Mouse (Mus musculus) heart, embryonic 11.5 days (tissue): Measurements from ENCODE around the gene Ces1e. TPM values are rescaled to one million over a fixed set of nuclear protein-coding genes. Genes with fewer than 3 reads are reported as not detected.
"Not testable (repeated sequence)": the region's sequence is repeated elsewhere in the genome, so short reads cannot be mapped to it uniquely, and the experiment has no call there.

Source experiments
- ATAC-seq: fragments of 200-750 bp; cut with Nextera tagmentation; replicated peaks from 2 replicates; pipeline ENCODE4 v1.8.0; 2017; ENCODE audit warnings: moderate library complexity; ENCODE audit not compliant: insufficient number of reproducible peaks, low FRiP score, low TSS enrichment
- H3K27ac ChIP-seq: fragments of 300-500 bp; sonication (generic); 2 replicates; pipeline ENCODE4 v1.5.1; 2014; ENCODE audit warnings: mild to moderate bottlenecking, low read depth, low read length
- H3K27me3 ChIP-seq: fragments of 300-500 bp; sonication (generic); 2 replicates; pipeline ENCODE4 v1.6.1; 2014; ENCODE audit warnings: mild to moderate bottlenecking, low read length, mixed read lengths; ENCODE audit not compliant: control insufficient read depth, insufficient read depth
- H3K36me3 ChIP-seq: fragments of 300-500 bp; sonication (generic); 2 replicates; pipeline ENCODE4 v1.6.1; 2014; ENCODE audit warnings: mild to moderate bottlenecking, low read length, moderate library complexity, mixed read lengths; ENCODE audit not compliant: control insufficient read depth, insufficient read depth
- H3K4me1 ChIP-seq: fragments of 300-500 bp; sonication (generic); 2 replicates; pipeline ENCODE4 v1.6.1; 2014; ENCODE audit warnings: low read length; ENCODE audit not compliant: control insufficient read depth, insufficient read depth
- H3K4me2 ChIP-seq: fragments of 300-500 bp; sonication (generic); 2 replicates; pipeline ENCODE4 v1.6.1; 2014; ENCODE audit warnings: mild to moderate bottlenecking, moderate library complexity
- H3K4me3 ChIP-seq: fragments of 300-500 bp; sonication (generic); 2 replicates; pipeline ENCODE4 v1.5.1; 2014; ENCODE audit warnings: low read depth, low read length
- H3K9ac ChIP-seq: fragments of 300-500 bp; sonication (generic); 2 replicates; pipeline ENCODE4 v1.6.1; 2014; ENCODE audit warnings: mild to moderate bottlenecking, low read depth, low read length, moderate library complexity
- H3K9me3 ChIP-seq: fragments of 300-500 bp; sonication (generic); replicated peaks from 2 replicates; pipeline ENCODE4 v1.6.1; 2016; ENCODE audit warnings: low read length; ENCODE audit not compliant: control insufficient read depth
- WGBS: fragments of 180-500 bp; shearing (Covaris S2); extraction: QIAGEN DNeasy Blood & Tissue Kit; methylation state at CpG from one replicate; pipeline ENCODE4 v1.1.7; 2014; ENCODE audit not compliant: insufficient replicate concordance; 5-methylcytosine and 5-hydroxymethylcytosine counted together
- polyA plus RNA-seq: library from polyadenylated mRNA; unstranded; fragments of >200 nt; fragmentation: Nextera tagmentation; extraction: Ambion mirVana; gene quantifications from 2 replicates; pipeline ENCODE4 v1.2.1, GENCODE M21; 2014

Gene Ces1e
- polyA plus RNA-seq, 1 experiment from 2014 or later: not detected

DNA sequence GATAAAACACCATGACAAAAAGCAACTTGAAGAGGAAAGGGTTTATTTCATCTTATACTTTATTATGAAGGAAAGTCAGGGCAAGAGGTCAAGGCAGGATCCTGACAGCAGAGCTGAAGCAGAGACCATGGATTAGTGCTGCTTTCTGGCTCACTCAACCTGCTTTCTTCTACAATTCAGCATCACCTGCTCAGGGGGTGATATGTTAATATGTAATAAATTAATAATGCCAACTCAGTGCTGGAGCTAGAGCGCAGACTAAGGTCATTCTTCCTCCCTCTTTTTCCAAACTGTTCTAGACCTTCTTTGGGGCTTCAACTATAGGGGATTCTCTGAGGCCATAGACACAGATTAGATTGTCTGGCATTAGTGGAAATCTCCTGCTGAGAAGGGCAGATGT, 6.3 kb upstream of the Ces1e start:
- H3K4me3 ChIP-seq: no peak overlapping the region
- no peak overlapping the region for H3K9ac ChIP-seq
- H3K27ac ChIP-seq: no peak overlapping the region
- ATAC-seq: no peak
- WGBS: 83% methylated on average over 1 of the region's 1 CpGs
- H3K4me2 ChIP-seq: no peak overlapping the region
- no peaks in the 10 kb centered on the region for H3K36me3 ChIP-seq
- H3K27me3 ChIP-seq: no peaks in the 10 kb centered on the region
- no peaks in the 10 kb centered on the region for H3K4me1 ChIP-seq
- no peaks in the 10 kb centered on the region for H3K9me3 ChIP-seq

DNA sequence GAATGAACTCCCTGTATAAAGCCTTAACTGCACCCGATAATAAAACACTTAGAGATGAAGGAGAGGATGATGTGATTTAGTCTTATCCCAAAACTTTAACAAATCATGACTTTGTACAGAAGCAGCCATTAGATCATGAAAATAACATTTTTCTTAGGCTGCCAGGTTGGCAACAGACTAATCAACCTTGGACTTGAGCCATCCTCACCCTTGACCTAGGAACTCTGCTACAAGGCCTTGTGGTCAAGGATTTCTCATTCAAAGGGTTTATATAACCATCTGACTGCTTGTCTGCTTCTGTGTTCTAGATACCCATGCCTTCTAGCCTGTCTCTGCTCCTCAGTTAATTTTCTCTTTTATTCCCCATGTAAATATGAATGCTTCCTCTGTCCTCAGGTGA, 5.3 kb upstream of the Ces1e start:
- Histone ChIP-seq H3K27me3 (no peaks in the 10 kb centered on the region), H3K36me3 (no peaks in the 10 kb centered on the region), H3K4me3 (no peak overlapping the region), H3K4me1 (no peaks in the 10 kb centered on the region), H3K9ac (no peak overlapping the region), H3K27ac (no peak overlapping the region), H3K4me2 (no peak overlapping the region), H3K9me3 (no peaks in the 10 kb centered on the region)
- no peak for ATAC-seq
- 91% methylated on average over 1 of the region's 1 CpGs for WGBS

- H3K27ac ChIP-seq: no peak overlapping the region
- no peaks in the 10 kb centered on the region for H3K27me3 ChIP-seq
- no peak overlapping the region for H3K9ac ChIP-seq
- H3K4me2 ChIP-seq: no peak overlapping the region
- 76% methylated on average over 6 of the region's 6 CpGs for WGBS
- no peaks in the 10 kb centered on the region for H3K4me1 ChIP-seq
- no peak for ATAC-seq
- H3K9me3 ChIP-seq: no peaks in the 10 kb centered on the region
- H3K4me3 ChIP-seq: no peak overlapping the region
- H3K36me3 ChIP-seq: no peaks in the 10 kb centered on the region
Measured at GRCm38 (mm10) chr8:93234068-93234467, 4.6 kb upstream of the Ces1e start.

DNA sequence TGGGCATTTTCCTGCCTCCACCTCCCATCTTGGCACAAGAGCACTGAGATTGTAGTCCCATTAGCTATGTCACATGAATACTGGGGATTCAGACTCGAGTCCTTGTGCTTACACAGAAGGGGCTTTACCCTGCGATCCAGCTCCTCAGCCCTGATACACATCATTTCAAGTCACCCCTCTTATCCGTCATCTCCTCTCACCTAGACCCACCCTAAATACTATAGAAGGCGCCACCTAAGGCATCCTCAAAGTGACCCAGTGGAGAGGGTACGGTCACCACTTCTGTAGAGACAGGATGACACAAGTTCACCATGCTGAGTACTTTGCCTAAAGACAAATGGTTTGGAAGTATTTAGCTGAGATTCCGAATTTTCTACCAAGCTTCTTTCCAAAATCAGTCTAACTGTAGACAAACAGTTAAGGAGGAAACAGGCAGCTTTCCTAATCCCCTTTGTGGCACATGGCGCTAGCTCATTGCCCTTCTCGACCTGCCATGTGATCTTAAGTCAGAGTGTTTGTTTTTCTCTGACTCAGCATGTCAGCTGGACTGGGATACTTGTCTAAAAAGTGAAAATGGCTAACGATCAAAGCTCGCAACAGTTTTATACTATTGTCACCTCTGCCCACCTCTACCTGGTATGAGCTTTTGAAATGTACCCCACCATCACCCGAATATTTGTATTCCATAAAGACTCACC, 597 bp downstream of the Ces1e start:
- Histone ChIP-seq H3K9ac (no peak overlapping the region), H3K9me3 (no peaks in the 10 kb centered on the region), H3K36me3 (no peaks in the 10 kb centered on the region), H3K27ac (no peak overlapping the region), H3K4me1 (no peaks in the 10 kb centered on the region), H3K4me2 (no peak overlapping the region), H3K4me3 (no peak overlapping the region), H3K27me3 (no peaks in the 10 kb centered on the region)
- WGBS: 63% methylated on average over 11 of the region's 11 CpGs
- ATAC-seq: no peak

DNA sequence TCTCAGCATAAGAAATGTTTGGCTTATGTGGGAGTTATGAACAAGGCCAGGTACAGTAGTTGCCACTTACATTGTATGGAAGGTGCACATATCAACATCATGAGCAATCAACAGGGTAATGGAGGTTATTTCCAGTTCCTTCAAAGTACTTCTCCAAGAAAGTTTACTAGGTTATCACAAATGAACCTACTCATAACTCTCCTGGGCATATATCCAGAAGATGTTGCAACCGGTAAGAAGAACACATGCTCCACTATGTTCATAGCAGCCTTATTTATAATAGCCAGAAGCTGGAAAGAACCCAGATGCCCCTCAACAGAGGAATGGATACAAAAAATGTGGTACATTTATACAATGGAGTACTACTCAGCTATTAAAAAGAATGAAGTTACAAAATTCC, 2.9 kb downstream of the Ces1e start:
- 96% methylated on average over 1 of the region's 1 CpGs for WGBS
- H3K36me3 ChIP-seq, H3K27me3 ChIP-seq, H3K4me3 ChIP-seq, H3K4me1 ChIP-seq, H3K27ac ChIP-seq, ATAC-seq, H3K4me2 ChIP-seq, H3K9ac ChIP-seq, H3K9me3 ChIP-seq: not testable (repeated sequence)

DNA sequence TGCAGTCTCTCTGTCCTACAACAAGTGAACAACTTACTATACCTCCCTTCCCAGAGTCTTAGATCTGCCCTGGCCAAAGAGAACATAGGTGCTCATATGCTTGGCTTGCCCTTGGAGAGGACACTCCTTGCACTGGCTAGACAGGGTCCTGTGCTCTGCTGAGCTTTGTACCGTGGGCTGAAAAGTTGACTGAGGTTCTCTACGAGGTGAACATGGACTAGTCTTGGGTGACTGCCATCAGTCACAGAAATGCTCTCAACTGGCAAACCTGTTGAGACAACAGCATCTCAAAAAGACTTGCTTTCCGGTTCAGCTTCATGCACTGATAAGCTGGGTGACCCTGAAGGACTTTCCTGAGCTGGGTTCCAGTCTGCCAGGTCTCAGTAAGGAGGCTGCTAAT, 7.5 kb downstream of the Ces1e start:
- Histone ChIP-seq H3K27ac (no peak overlapping the region), H3K27me3 (no peaks in the 10 kb centered on the region), H3K36me3 (no peaks in the 10 kb centered on the region), H3K4me2 (no peak overlapping the region), H3K9me3 (no peaks in the 10 kb centered on the region), H3K4me1 (peaks cover 2% of the 10 kb centered on the region; the same call in 1 of the 2 replicates), H3K4me3 (no peak overlapping the region), H3K9ac (no peak overlapping the region)
- 67% methylated on average over 3 of the region's 3 CpGs for WGBS
- ATAC-seq: no peak

DNA sequence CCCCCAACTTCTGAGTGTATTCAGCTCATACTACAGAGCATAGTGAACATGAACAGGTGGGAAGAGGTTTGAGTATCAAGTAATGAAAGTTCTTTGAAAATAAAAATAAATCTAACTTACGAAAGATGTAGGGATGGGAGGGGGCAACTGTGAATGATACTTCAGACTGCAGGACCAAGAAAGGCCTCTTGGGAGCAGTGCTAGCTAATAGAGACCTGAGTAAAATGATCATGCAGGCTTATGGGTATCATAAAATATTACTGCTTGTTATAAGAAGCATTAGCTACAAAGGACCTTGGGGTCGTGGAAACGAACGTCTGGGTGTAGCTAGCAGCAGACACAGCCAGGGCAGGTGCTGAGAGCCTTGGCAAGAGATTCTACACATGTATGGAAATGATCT, 11.6 kb downstream of the Ces1e start:
- no peak overlapping the region for H3K4me2 ChIP-seq
- peak overlapping the region; percentile 10; the same call in 1 of the 2 replicates for H3K27ac ChIP-seq
- H3K36me3 ChIP-seq: no peaks in the 10 kb centered on the region
- H3K4me1 ChIP-seq: peaks cover 2% of the 10 kb centered on the region; the same call in 1 of the 2 replicates
- H3K4me3 ChIP-seq: no peak overlapping the region
- ATAC-seq: no peak
- WGBS: 66% methylated on average over 4 of the region's 4 CpGs
- H3K9me3 ChIP-seq: no peaks in the 10 kb centered on the region
- no peak overlapping the region for H3K9ac ChIP-seq
- H3K27me3 ChIP-seq: no peaks in the 10 kb centered on the region

GRCm38 (mm10) chr8:93217375-93217774, 12.0 kb downstream of the Ces1e start:
- Histone ChIP-seq H3K27me3 (no peaks in the 10 kb centered on the region), H3K4me2 (no peak overlapping the region), H3K4me1 (peaks cover 2% of the 10 kb centered on the region; the same call in 1 of the 2 replicates), H3K9me3 (no peaks in the 10 kb centered on the region), H3K9ac (no peak overlapping the region), H3K4me3 (no peak overlapping the region), H3K36me3 (no peaks in the 10 kb centered on the region), H3K27ac (peak overlapping the region; percentile 10; the same call in 1 of the 2 replicates)
- 26% methylated on average over 1 of the region's 1 CpGs for WGBS
- ATAC-seq: 0 out of 2 replicates have a peak, but pooled peaks have one; percentile 22

DNA sequence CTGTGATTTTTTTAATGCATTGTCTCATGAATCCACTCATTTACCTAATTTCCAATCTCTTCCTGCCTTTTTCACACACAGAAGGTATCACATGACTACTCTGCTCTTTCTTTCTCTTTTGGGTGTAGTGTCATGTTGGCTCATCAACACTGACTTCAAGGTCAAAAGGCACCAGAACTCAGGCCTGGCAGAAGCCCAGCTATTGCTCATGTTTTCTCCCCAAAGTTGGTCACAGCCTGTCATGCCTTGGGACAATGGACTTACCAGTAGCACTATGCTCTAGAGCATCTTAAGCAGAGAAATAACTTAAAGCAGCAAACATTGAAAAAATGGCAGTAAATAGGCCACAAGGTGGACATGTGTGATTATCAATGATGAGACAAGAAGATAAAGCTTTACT, 18.3 kb downstream of the Ces1e start:
- no peak overlapping the region for H3K4me2 ChIP-seq
- no peaks in the 10 kb centered on the region for H3K36me3 ChIP-seq
- H3K9ac ChIP-seq: no peak overlapping the region
- H3K9me3 ChIP-seq: no peaks in the 10 kb centered on the region
- H3K27ac ChIP-seq: no peak overlapping the region
- no peak for ATAC-seq
- H3K27me3 ChIP-seq: no peaks in the 10 kb centered on the region
- H3K4me1 ChIP-seq: no peaks in the 10 kb centered on the region
- H3K4me3 ChIP-seq: no peak overlapping the region
